Mouse (Mus musculus) liver, postnatal 0 days (tissue): Measurements from ENCODE around the gene Hvcn1. TPM values are rescaled to one million over a fixed set of nuclear protein-coding genes. Genes with fewer than 3 reads are reported as not detected.

Experiments
- ATAC-seq: fragments of 200-750 bp; cut with Nextera tagmentation; 2 replicates; pipeline ENCODE4 v1.8.0; 2017; ENCODE audit warnings: mild to moderate bottlenecking, moderate library complexity
- DNase-seq: peaks from one replicate; pipeline ENCODE4 v3.0.0-alpha.2; 2016
- H3K27ac ChIP-seq: fragments of 300-500 bp; sonication (generic); 2 replicates; pipeline ENCODE4 v1.5.1; 2014; ENCODE audit warnings: antibody characterized with exemption, moderate library complexity, mild to moderate bottlenecking, low read depth
- H3K27me3 ChIP-seq: fragments of 300-500 bp; sonication (generic); 2 replicates; pipeline ENCODE4 v1.6.1; 2014; ENCODE audit warnings: low read length, control low read depth, mixed read lengths; ENCODE audit not compliant: insufficient read depth
- H3K36me3 ChIP-seq: fragments of 300-500 bp; sonication (generic); replicated peaks from 2 replicates; pipeline ENCODE4 v1.6.1; 2014; ENCODE audit warnings: mild to moderate bottlenecking, control low read depth, low read length, moderate library complexity, mixed read lengths; ENCODE audit not compliant: insufficient read depth
- H3K4me1 ChIP-seq: fragments of 300-500 bp; sonication (generic); 2 replicates; pipeline ENCODE4 v1.6.1; 2014; ENCODE audit warnings: antibody characterized with exemption, mild to moderate bottlenecking, control low read depth; ENCODE audit not compliant: insufficient read depth
- H3K4me2 ChIP-seq: fragments of 300-500 bp; sonication (generic); 2 replicates; pipeline ENCODE4 v1.6.1; 2014; ENCODE audit warnings: low read depth, mild to moderate bottlenecking, low read length, moderate library complexity, mixed read lengths
- H3K4me3 ChIP-seq: fragments of 300-500 bp; sonication (generic); 2 replicates; pipeline ENCODE4 v1.5.1; 2014; ENCODE audit warnings: low read depth, low read length
- H3K9ac ChIP-seq: fragments of 300-500 bp; sonication (generic); replicated peaks from 2 replicates; pipeline ENCODE4 v1.6.1; 2014; ENCODE audit warnings: mild to moderate bottlenecking, moderate library complexity
- H3K9me3 ChIP-seq: fragments of 300-500 bp; sonication (generic); 2 replicates; pipeline ENCODE4 v1.6.1; 2016; ENCODE audit warnings: mild to moderate bottlenecking, control low read depth, low read length, mixed read lengths
- CTCF ChIP-seq: sonication (generic); IDR thresholded peaks from 2 replicates; pipeline ENCODE4 v1.5.1; 2016; ENCODE audit warnings: antibody characterized with exemption, low read depth
- EP300 ChIP-seq: IDR thresholded peaks from 2 replicates; pipeline ENCODE4 v1.6.1; 2016; ENCODE audit warnings: antibody characterized with exemption, low read depth, mild to moderate bottlenecking
- WGBS: fragments of 180-500 bp; shearing (Covaris S2); extraction: QIAGEN DNeasy Blood & Tissue Kit; methylation state at CpG from one replicate; pipeline ENCODE4 v1.1.7; 2014; ENCODE audit not compliant: insufficient replicate concordance; 5-methylcytosine and 5-hydroxymethylcytosine counted together
- polyA plus RNA-seq: library from polyadenylated mRNA; unstranded; fragments of >200 nt; fragmentation: Nextera tagmentation; extraction: Ambion mirVana; gene quantifications from 2 replicates; pipeline ENCODE4 v1.2.1, GENCODE M21; 2015

Hvcn1 gene
- polyA plus RNA-seq, 1 experiment from 2014 or later = 7.3 TPM

- no peaks in the 10 kb centered on the region for H3K27me3 ChIP-seq
- H3K27ac ChIP-seq = peak overlapping the region; percentile 71
- H3K9me3 ChIP-seq = no peaks in the 10 kb centered on the region
- ATAC-seq (peak; percentile 48), DNase-seq (no peak)
- peaks cover 6% of the 10 kb centered on the region for H3K4me1 ChIP-seq
- no peak overlapping the region for H3K4me2 ChIP-seq
- no peak overlapping the region for H3K4me3 ChIP-seq
- no peak overlapping the region for H3K9ac ChIP-seq
- no peaks in the 10 kb centered on the region for H3K36me3 ChIP-seq
- 41% methylated on average over 3 of the region's 4 CpGs for WGBS
- TF ChIP-seq EP300 (no peak), CTCF (peak; percentile 46)
Observed at GRCm38 (mm10) chr5:122192347-122192746, 14.3 kb upstream of the Hvcn1 start.

GRCm38 (mm10) chr5:122200872-122201271, 5.7 kb upstream of the Hvcn1 start:
- Histone ChIP-seq H3K36me3 (no peaks in the 10 kb centered on the region), H3K27ac (no peak overlapping the region), H3K9ac (no peak overlapping the region), H3K27me3 (no peaks in the 10 kb centered on the region), H3K4me3 (no peak overlapping the region), H3K4me1 (no peaks in the 10 kb centered on the region), H3K4me2 (no peak overlapping the region), H3K9me3 (no peaks in the 10 kb centered on the region; the same call in 1 of the 2 replicates)
- WGBS = 89% methylated on average over 4 of the region's 4 CpGs
- DNase-seq (no peak), ATAC-seq (no peak)
- no peak for TF ChIP-seq EP300
- no peak for TF ChIP-seq CTCF

GRCm38 (mm10) chr5:122201904-122202303, 4.7 kb upstream of the Hvcn1 start:
- H3K4me3 ChIP-seq = no peak overlapping the region
- no peak overlapping the region for H3K9ac ChIP-seq
- no peaks in the 10 kb centered on the region for H3K36me3 ChIP-seq
- DNase-seq (no peak), ATAC-seq (no peak)
- no peaks in the 10 kb centered on the region for H3K27me3 ChIP-seq
- 78% methylated on average over 6 of the region's 6 CpGs for WGBS
- H3K27ac ChIP-seq = no peak overlapping the region
- no peak overlapping the region for H3K4me2 ChIP-seq
- TF ChIP-seq EP300 (no peak), CTCF (no peak)
- no peaks in the 10 kb centered on the region for H3K4me1 ChIP-seq
- no peaks in the 10 kb centered on the region; the same call in 1 of the 2 replicates for H3K9me3 ChIP-seq

- H3K4me3 ChIP-seq = no peak overlapping the region
- H3K27ac ChIP-seq = no peak overlapping the region
- DNase-seq = no peak
- H3K9me3 ChIP-seq = no peaks in the 10 kb centered on the region; the same call in 1 of the 2 replicates
- WGBS = 51% methylated on average over 2 of the region's 2 CpGs
- H3K4me1 ChIP-seq = peaks cover 3% of the 10 kb centered on the region; the same call in 1 of the 2 replicates
- no peak overlapping the region for H3K4me2 ChIP-seq
- ATAC-seq = no peak
- H3K27me3 ChIP-seq = no peaks in the 10 kb centered on the region
- H3K36me3 ChIP-seq = no peaks in the 10 kb centered on the region
- TF ChIP-seq EP300 (no peak), CTCF (no peak)
- H3K9ac ChIP-seq = no peak overlapping the region
Observed at GRCm38 (mm10) chr5:122204180-122204579, 2.4 kb upstream of the Hvcn1 start.

- WGBS = 56% methylated on average over 6 of the region's 6 CpGs
- Histone ChIP-seq H3K9me3 (no peaks in the 10 kb centered on the region), H3K36me3 (no peaks in the 10 kb centered on the region), H3K4me1 (peaks cover 12% of the 10 kb centered on the region; the same call in 1 of the 2 replicates), H3K27me3 (no peaks in the 10 kb centered on the region), H3K4me2 (no peak overlapping the region), H3K9ac (no peak overlapping the region), H3K27ac (peak overlapping the region; percentile 64), H3K4me3 (no peak overlapping the region)
- no peak for DNase-seq
- ATAC-seq = no peak
- TF ChIP-seq CTCF = no peak
- no peak for TF ChIP-seq EP300
Observed at GRCm38 (mm10) chr5:122208909-122209308, 2.3 kb downstream of the Hvcn1 start.

GRCm38 (mm10) chr5:122209591-122210368, 3.2 kb downstream of the Hvcn1 start:
- Histone ChIP-seq H3K27ac (peak overlapping the region; percentile 64), H3K27me3 (no peaks in the 10 kb centered on the region), H3K9me3 (no peaks in the 10 kb centered on the region), H3K4me3 (peak overlapping the region; percentile 44), H3K9ac (peak overlapping the region; percentile 66), H3K4me2 (peak overlapping the region; percentile 66), H3K36me3 (no peaks in the 10 kb centered on the region), H3K4me1 (peaks cover 12% of the 10 kb centered on the region; the same call in 1 of the 2 replicates)
- WGBS = 12% methylated on average over 19 of the region's 21 CpGs
- DNase-seq (peak; percentile 50), ATAC-seq (peak; percentile 56)
- TF ChIP-seq CTCF = no peak
- no peak for TF ChIP-seq EP300
